Mouse (Mus musculus): ENCODE measurements around the gene Nrxn2. TPM values are rescaled to one million over a fixed set of nuclear protein-coding genes. Genes with fewer than 3 reads are reported as not detected.

The Nrxn2 gene
- polyA plus RNA-seq, 1 experiment from 2014 or later, result 1.3 TPM

DNA sequence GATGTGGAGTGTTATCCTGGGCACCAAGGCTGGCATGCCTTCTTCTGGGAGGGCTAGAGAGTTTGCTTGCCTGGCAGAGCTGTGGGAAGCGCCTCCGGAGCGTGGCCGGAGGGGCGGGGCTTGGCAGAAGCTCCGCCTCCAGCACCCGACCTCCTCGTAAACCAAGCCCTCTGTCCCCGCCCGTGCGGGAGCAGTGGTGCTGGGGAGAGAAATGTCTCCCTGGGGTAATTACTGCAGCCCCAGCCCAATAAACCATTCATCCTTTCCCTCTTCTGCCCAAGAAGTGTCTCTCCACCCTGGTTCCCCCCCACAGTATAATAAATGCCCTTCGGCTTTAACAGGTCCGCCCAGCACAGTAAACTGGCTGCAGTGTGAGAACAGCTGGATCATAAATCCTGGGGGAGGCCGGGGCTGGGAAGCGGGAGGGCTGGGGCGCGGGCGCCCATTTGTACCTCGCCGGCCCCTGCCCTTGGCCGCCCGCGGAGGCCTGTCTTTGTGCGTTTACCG is 83.6 kb downstream of the Nrxn2 start:
- peak overlapping the region; percentile 23 for H3K4me3 ChIP-seq (ENCODE audit: low read depth, low read length)
- H3K4me2 ChIP-seq (replicated peaks; ENCODE audit: low read depth), result peak overlapping the region; percentile 48
- no peak overlapping the region for H3K9ac ChIP-seq (ENCODE audit: low read length)
- ATAC-seq (ENCODE audit: low FRiP score, low TSS enrichment), result peak; percentile 41
- no peak overlapping the region for H3K27ac ChIP-seq (replicated peaks)
- no peaks in the 10 kb centered on the region for H3K36me3 ChIP-seq (ENCODE audit: control insufficient read depth, insufficient read depth, low read length)
- TF ChIP-seq CTCF (IDR thresholded peaks at IDR 0.05; ENCODE audit: low read depth), result no peak
- TF ChIP-seq EP300 (optimal IDR thresholded peaks at IDR 0.05), result no peak
- H3K4me1 ChIP-seq (replicated peaks; ENCODE audit: control insufficient read depth, insufficient read depth), result peaks cover 4% of the 10 kb centered on the region; the same call in 1 of the 2 replicates
- WGBS, result under 1% methylated on average over 19 of the region's 25 CpGs
- no peaks in the 10 kb centered on the region for H3K9me3 ChIP-seq (ENCODE audit: control insufficient read depth, low read length)
- DNase-seq (ENCODE audit: low spot score), result peak; percentile 51
- H3K27me3 ChIP-seq (ENCODE audit: control insufficient read depth, insufficient read depth, low read length), result peaks cover 17% of the 10 kb centered on the region; the same call in 1 of the 2 replicates

GRCm38 (mm10) chr19:6502543-6503319 is 84.2 kb downstream of the Nrxn2 start:
- peak overlapping the region; percentile 48 for H3K4me2 ChIP-seq (replicated peaks; ENCODE audit: low read depth)
- no peak overlapping the region for H3K27ac ChIP-seq (replicated peaks)
- DNase-seq (ENCODE audit: low spot score) (peak; percentile 83), ATAC-seq (ENCODE audit: low FRiP score, low TSS enrichment) (peak; percentile 30; the same call in 1 of the 2 replicates)
- H3K27me3 ChIP-seq (ENCODE audit: control insufficient read depth, insufficient read depth, low read length), result peaks cover 16% of the 10 kb centered on the region; the same call in 1 of the 2 replicates
- H3K4me1 ChIP-seq (replicated peaks; ENCODE audit: control insufficient read depth, insufficient read depth), result peaks cover 4% of the 10 kb centered on the region; the same call in 1 of the 2 replicates
- 2% methylated on average over 20 of the region's 20 CpGs for WGBS
- no peaks in the 10 kb centered on the region for H3K36me3 ChIP-seq (ENCODE audit: control insufficient read depth, insufficient read depth, low read length)
- H3K9me3 ChIP-seq (ENCODE audit: control insufficient read depth, low read length), result no peaks in the 10 kb centered on the region
- TF ChIP-seq EP300 (optimal IDR thresholded peaks at IDR 0.05), result no peak
- TF ChIP-seq CTCF (IDR thresholded peaks at IDR 0.05; ENCODE audit: low read depth), result no peak
- H3K4me3 ChIP-seq (ENCODE audit: low read depth, low read length), result peak overlapping the region; percentile 23
- H3K9ac ChIP-seq (ENCODE audit: low read length), result no peak overlapping the region

DNA sequence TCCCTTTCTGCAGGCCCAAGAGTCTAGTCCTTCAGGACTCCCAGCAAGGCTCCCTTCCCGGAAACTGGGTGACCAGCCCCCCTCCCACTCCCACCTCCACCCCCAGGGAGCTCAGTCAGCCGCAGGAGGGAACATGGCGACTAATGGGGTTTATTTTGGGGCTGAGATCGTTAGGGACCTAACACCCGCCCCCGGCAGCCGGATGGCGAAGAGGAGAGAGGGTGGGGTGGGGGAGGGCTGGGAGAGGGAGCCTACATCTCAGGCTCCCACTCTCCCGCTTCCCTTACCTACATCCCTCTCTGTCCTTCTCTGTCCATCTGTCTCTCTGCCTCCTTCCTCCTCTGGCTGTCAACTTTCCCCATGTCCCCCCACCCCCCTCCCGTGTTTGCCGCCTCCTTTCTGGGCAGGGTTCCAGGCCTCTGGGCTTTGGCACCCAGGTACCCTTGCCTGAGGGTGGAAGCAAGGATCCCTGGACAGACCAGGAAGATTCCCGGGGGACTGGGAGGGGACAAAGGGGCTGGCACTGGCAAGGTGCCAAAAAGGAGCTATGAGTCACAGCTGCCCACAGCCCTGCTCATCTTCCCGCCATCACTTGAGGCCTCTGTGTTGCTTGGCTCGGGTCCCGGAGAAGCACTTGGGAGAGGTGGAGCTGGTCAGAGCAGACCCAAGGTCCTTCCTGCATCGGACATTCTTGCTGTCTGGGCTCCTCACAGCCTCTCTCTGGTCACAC is 85.6 kb downstream of the Nrxn2 start:
- TF ChIP-seq CTCF (IDR thresholded peaks at IDR 0.05; ENCODE audit: low read depth) (no peak), EP300 (optimal IDR thresholded peaks at IDR 0.05) (no peak)
- no peaks in the 10 kb centered on the region for H3K9me3 ChIP-seq (ENCODE audit: control insufficient read depth, low read length)
- no peak overlapping the region for H3K27ac ChIP-seq (replicated peaks)
- 0 out of 2 replicates have a peak, but pooled peaks cover 4% of the 10 kb centered on the region for H3K4me1 ChIP-seq (replicated peaks; ENCODE audit: control insufficient read depth, insufficient read depth)
- H3K4me3 ChIP-seq (ENCODE audit: low read depth, low read length), result no peak overlapping the region
- no peak overlapping the region for H3K4me2 ChIP-seq (replicated peaks; ENCODE audit: low read depth)
- H3K9ac ChIP-seq (ENCODE audit: low read length), result no peak overlapping the region
- no peaks in the 10 kb centered on the region for H3K36me3 ChIP-seq (ENCODE audit: control insufficient read depth, insufficient read depth, low read length)
- ATAC-seq (ENCODE audit: low FRiP score, low TSS enrichment) (no peak), DNase-seq (ENCODE audit: low spot score) (no peak)
- peaks cover 6% of the 10 kb centered on the region; the same call in 1 of the 2 replicates for H3K27me3 ChIP-seq (ENCODE audit: control insufficient read depth, insufficient read depth, low read length)
- 21% methylated on average over 12 of the region's 16 CpGs for WGBS

GRCm38 (mm10) chr19:6504656-6505045 is 86.1 kb downstream of the Nrxn2 start:
- Histone ChIP-seq H3K9me3 (ENCODE audit: control insufficient read depth, low read length) (no peaks in the 10 kb centered on the region), H3K27ac (replicated peaks) (no peak overlapping the region), H3K4me2 (replicated peaks; ENCODE audit: low read depth) (no peak overlapping the region), H3K36me3 (ENCODE audit: control insufficient read depth, insufficient read depth, low read length) (no peaks in the 10 kb centered on the region), H3K9ac (ENCODE audit: low read length) (no peak overlapping the region), H3K27me3 (ENCODE audit: control insufficient read depth, insufficient read depth, low read length) (peaks cover 4% of the 10 kb centered on the region; the same call in 1 of the 2 replicates), H3K4me1 (replicated peaks; ENCODE audit: control insufficient read depth, insufficient read depth) (0 out of 2 replicates have a peak, but pooled peaks cover 4% of the 10 kb centered on the region), H3K4me3 (ENCODE audit: low read depth, low read length) (no peak overlapping the region)
- TF ChIP-seq EP300 (optimal IDR thresholded peaks at IDR 0.05) (no peak), CTCF (IDR thresholded peaks at IDR 0.05; ENCODE audit: low read depth) (no peak)
- 80% methylated on average over 12 of the region's 12 CpGs for WGBS
- DNase-seq (ENCODE audit: low spot score) (no peak), ATAC-seq (ENCODE audit: low FRiP score, low TSS enrichment) (no peak)

- Histone ChIP-seq H3K9me3 (ENCODE audit: control insufficient read depth, low read length) (no peaks in the 10 kb centered on the region), H3K9ac (ENCODE audit: low read length) (no peak overlapping the region), H3K4me3 (ENCODE audit: low read depth, low read length) (no peak overlapping the region), H3K36me3 (ENCODE audit: control insufficient read depth, insufficient read depth, low read length) (no peaks in the 10 kb centered on the region), H3K27ac (replicated peaks) (no peak overlapping the region), H3K27me3 (ENCODE audit: control insufficient read depth, insufficient read depth, low read length) (no peaks in the 10 kb centered on the region), H3K4me1 (replicated peaks; ENCODE audit: control insufficient read depth, insufficient read depth) (0 out of 2 replicates have a peak, but pooled peaks cover under 1% of the 10 kb centered on the region), H3K4me2 (replicated peaks; ENCODE audit: low read depth) (no peak overlapping the region)
- 43% methylated on average over 10 of the region's 10 CpGs for WGBS
- no peak for ATAC-seq (ENCODE audit: low FRiP score, low TSS enrichment)
- no peak for DNase-seq (ENCODE audit: low spot score)
- no peak for TF ChIP-seq CTCF (IDR thresholded peaks at IDR 0.05; ENCODE audit: low read depth)
- TF ChIP-seq EP300 (optimal IDR thresholded peaks at IDR 0.05), result no peak
These were observed 88.9 kb downstream of the Nrxn2 start for GRCm38 (mm10) chr19:6507393-6507792.
